Mouse (Mus musculus): ENCODE data around the gene Clip1.

- TF ChIP-seq POLR2A (IDR thresholded peaks at IDR 0.05; ENCODE audit: control insufficient read depth, extremely low read depth, insufficient read depth, low read length, poor library complexity) (no peak), CTCF (IDR thresholded peaks at IDR 0.05; ENCODE audit: borderline replicate concordance, control insufficient read depth, extremely low read depth, insufficient read depth, low read length, poor library complexity) (no peak)
Observed at GRCm38 (mm10) chr5:123682372-123682771, 2.0 kb downstream of the Clip1 start.

All from thymus, adult 2 months (tissue).